Mouse (Mus musculus): Measurements from ENCODE around the gene Baz2b. TPM values are rescaled to one million over a fixed set of nuclear protein-coding genes. Genes with fewer than 3 reads are reported as not detected.

The Baz2b gene
- polyA plus RNA-seq, 1 experiment from 2014 or later, result 60.4 TPM

GRCm38 (mm10) chr2:60216547-60217153, 7.0 kb upstream of the Baz2b start:
- Histone ChIP-seq H3K36me3 (replicated peaks) (peaks cover 82% of the 10 kb centered on the region), H3K27me3 (ENCODE audit: poor library complexity, severe bottlenecking) (no peaks in the 10 kb centered on the region), H3K4me1 (peaks cover 8% of the 10 kb centered on the region), H3K9me3 (no peaks in the 10 kb centered on the region), H3K4me3 (no peak overlapping the region), H3K27ac (no peak overlapping the region)
- DNase-seq (ENCODE audit: extremely low spot score, low spot score), result no peak
- WGBS, result 92% methylated on average over 4 of the region's 4 CpGs

GRCm38 (mm10) chr2:60214683-60215082, 5.0 kb upstream of the Baz2b start:
- Histone ChIP-seq H3K4me1 (peaks cover 19% of the 10 kb centered on the region), H3K27ac (no peak overlapping the region), H3K4me3 (no peak overlapping the region), H3K27me3 (ENCODE audit: poor library complexity, severe bottlenecking) (no peaks in the 10 kb centered on the region), H3K36me3 (replicated peaks) (peaks cover 81% of the 10 kb centered on the region), H3K9me3 (no peaks in the 10 kb centered on the region)
- WGBS, result 93% methylated on average over 2 of the region's 2 CpGs
- DNase-seq (ENCODE audit: extremely low spot score, low spot score), result no peak

GRCm38 (mm10) chr2:60212488-60212887, 2.8 kb upstream of the Baz2b start:
- peaks cover 28% of the 10 kb centered on the region for H3K4me1 ChIP-seq
- H3K36me3 ChIP-seq (replicated peaks), result peaks cover 59% of the 10 kb centered on the region
- no peaks in the 10 kb centered on the region for H3K9me3 ChIP-seq
- no peak for DNase-seq (ENCODE audit: extremely low spot score, low spot score)
- peaks cover 3% of the 10 kb centered on the region; the same call in 1 of the 2 replicates for H3K27me3 ChIP-seq (ENCODE audit: poor library complexity, severe bottlenecking)
- no peak overlapping the region for H3K4me3 ChIP-seq
- H3K27ac ChIP-seq, result no peak overlapping the region

GRCm38 (mm10) chr2:60210821-60211220, 1.2 kb upstream of the Baz2b start:
- peaks cover 3% of the 10 kb centered on the region; the same call in 1 of the 2 replicates for H3K27me3 ChIP-seq (ENCODE audit: poor library complexity, severe bottlenecking)
- peak overlapping the region; percentile 99 for H3K4me3 ChIP-seq
- H3K27ac ChIP-seq, result peak overlapping the region; percentile 98
- H3K9me3 ChIP-seq, result no peaks in the 10 kb centered on the region
- 33% methylated on average over 5 of the region's 5 CpGs for WGBS
- H3K36me3 ChIP-seq (replicated peaks), result peaks cover 48% of the 10 kb centered on the region
- DNase-seq (ENCODE audit: extremely low spot score, low spot score), result no peak
- H3K4me1 ChIP-seq, result peaks cover 28% of the 10 kb centered on the region

GRCm38 (mm10) chr2:60209122-60209611, 472 bp downstream of the Baz2b start:
- Histone ChIP-seq H3K4me3 (peak overlapping the region; percentile 99), H3K36me3 (replicated peaks) (peaks cover 39% of the 10 kb centered on the region), H3K4me1 (peaks cover 28% of the 10 kb centered on the region), H3K27ac (peak overlapping the region; percentile 98), H3K9me3 (no peaks in the 10 kb centered on the region), H3K27me3 (ENCODE audit: poor library complexity, severe bottlenecking) (peaks cover 3% of the 10 kb centered on the region; the same call in 1 of the 2 replicates)
- peak; percentile 57 for DNase-seq (ENCODE audit: extremely low spot score, low spot score)
- 1% methylated on average over 34 of the region's 35 CpGs for WGBS

- peaks cover 11% of the 10 kb centered on the region for H3K4me1 ChIP-seq
- 84% methylated on average over 6 of the region's 6 CpGs for WGBS
- H3K27ac ChIP-seq, result no peak overlapping the region
- peaks cover 11% of the 10 kb centered on the region for H3K36me3 ChIP-seq (replicated peaks)
- no peaks in the 10 kb centered on the region for H3K9me3 ChIP-seq
- DNase-seq (ENCODE audit: extremely low spot score, low spot score), result no peak
- no peak overlapping the region for H3K4me3 ChIP-seq
- H3K27me3 ChIP-seq (ENCODE audit: poor library complexity, severe bottlenecking), result peaks cover 3% of the 10 kb centered on the region; the same call in 1 of the 2 replicates
Observed at GRCm38 (mm10) chr2:60205795-60206194, 3.8 kb downstream of the Baz2b start.

GRCm38 (mm10) chr2:60204162-60204561, 5.5 kb downstream of the Baz2b start:
- DNase-seq (ENCODE audit: extremely low spot score, low spot score), result no peak
- Histone ChIP-seq H3K36me3 (replicated peaks) (peaks cover 11% of the 10 kb centered on the region), H3K4me1 (peaks cover 9% of the 10 kb centered on the region), H3K27ac (no peak overlapping the region), H3K9me3 (no peaks in the 10 kb centered on the region), H3K27me3 (ENCODE audit: poor library complexity, severe bottlenecking) (peaks cover 3% of the 10 kb centered on the region; the same call in 1 of the 2 replicates), H3K4me3 (no peak overlapping the region)
- 89% methylated on average over 6 of the region's 6 CpGs for WGBS

- DNase-seq (ENCODE audit: extremely low spot score, low spot score), result no peak
- no peak overlapping the region for H3K4me3 ChIP-seq
- 91% methylated on average over 4 of the region's 4 CpGs for WGBS
- H3K27me3 ChIP-seq (ENCODE audit: poor library complexity, severe bottlenecking), result peaks cover 3% of the 10 kb centered on the region; the same call in 1 of the 2 replicates
- peaks cover 11% of the 10 kb centered on the region for H3K36me3 ChIP-seq (replicated peaks)
- H3K9me3 ChIP-seq, result no peaks in the 10 kb centered on the region
- no peak overlapping the region for H3K27ac ChIP-seq
- H3K4me1 ChIP-seq, result peaks cover 9% of the 10 kb centered on the region
Observed at GRCm38 (mm10) chr2:60203733-60204132, 5.9 kb downstream of the Baz2b start.

GRCm38 (mm10) chr2:60202900-60203530, 6.6 kb downstream of the Baz2b start:
- DNase-seq (ENCODE audit: extremely low spot score, low spot score), result no peak
- peaks cover 11% of the 10 kb centered on the region for H3K36me3 ChIP-seq (replicated peaks)
- H3K27ac ChIP-seq, result no peak overlapping the region
- H3K27me3 ChIP-seq (ENCODE audit: poor library complexity, severe bottlenecking), result peaks cover 3% of the 10 kb centered on the region; the same call in 1 of the 2 replicates
- peaks cover 4% of the 10 kb centered on the region for H3K4me1 ChIP-seq
- H3K9me3 ChIP-seq, result no peaks in the 10 kb centered on the region
- no peak overlapping the region for H3K4me3 ChIP-seq
- WGBS, result 88% methylated on average over 8 of the region's 8 CpGs

- DNase-seq (ENCODE audit: extremely low spot score, low spot score), result peak; percentile 60
- H3K4me3 ChIP-seq, result no peak overlapping the region
- no peaks in the 10 kb centered on the region for H3K4me1 ChIP-seq
- no peaks in the 10 kb centered on the region for H3K9me3 ChIP-seq
- 43% methylated on average over 8 of the region's 8 CpGs for WGBS
- no peaks in the 10 kb centered on the region for H3K27me3 ChIP-seq (ENCODE audit: poor library complexity, severe bottlenecking)
- no peak overlapping the region for H3K27ac ChIP-seq
- peaks cover 6% of the 10 kb centered on the region for H3K36me3 ChIP-seq (replicated peaks)
Observed at GRCm38 (mm10) chr2:60200667-60201066, 9.0 kb downstream of the Baz2b start.

GRCm38 (mm10) chr2:60200051-60200562, 9.5 kb downstream of the Baz2b start:
- peaks cover 3% of the 10 kb centered on the region; the same call in 1 of the 2 replicates for H3K36me3 ChIP-seq (replicated peaks)
- H3K9me3 ChIP-seq, result no peaks in the 10 kb centered on the region
- DNase-seq (ENCODE audit: extremely low spot score, low spot score), result no peak
- no peaks in the 10 kb centered on the region for H3K27me3 ChIP-seq (ENCODE audit: poor library complexity, severe bottlenecking)
- H3K27ac ChIP-seq, result no peak overlapping the region
- 96% methylated on average over 5 of the region's 5 CpGs for WGBS
- no peaks in the 10 kb centered on the region for H3K4me1 ChIP-seq
- H3K4me3 ChIP-seq, result no peak overlapping the region

GRCm38 (mm10) chr2:60196841-60197240, 12.8 kb downstream of the Baz2b start:
- WGBS, result 45% methylated on average over 1 of the region's 1 CpGs
- no peaks in the 10 kb centered on the region for H3K27me3 ChIP-seq (ENCODE audit: poor library complexity, severe bottlenecking)

GRCm38 (mm10) chr2:60181696-60182095, 27.9 kb downstream of the Baz2b start:
- Histone ChIP-seq H3K27me3 (ENCODE audit: poor library complexity, severe bottlenecking) (no peaks in the 10 kb centered on the region), H3K36me3 (replicated peaks) (no peaks in the 10 kb centered on the region), H3K27ac (no peak overlapping the region), H3K4me1 (no peaks in the 10 kb centered on the region), H3K4me3 (no peak overlapping the region), H3K9me3 (no peaks in the 10 kb centered on the region)
- 71% methylated on average over 2 of the region's 2 CpGs for WGBS
- no peak for DNase-seq (ENCODE audit: extremely low spot score, low spot score)

More at GRCm38 (mm10) chr2:60196841-60197240, 12.8 kb downstream of the Baz2b start:
- no peaks in the 10 kb centered on the region for H3K4me1 ChIP-seq
- no peak overlapping the region for H3K27ac ChIP-seq
- H3K4me3 ChIP-seq, result no peak overlapping the region
- H3K9me3 ChIP-seq, result no peaks in the 10 kb centered on the region
- H3K36me3 ChIP-seq (replicated peaks), result no peaks in the 10 kb centered on the region
- DNase-seq (ENCODE audit: extremely low spot score, low spot score), result no peak
